22 mouse cellular contexts compared by ENCODE assay signal in the genomic region with DNA sequence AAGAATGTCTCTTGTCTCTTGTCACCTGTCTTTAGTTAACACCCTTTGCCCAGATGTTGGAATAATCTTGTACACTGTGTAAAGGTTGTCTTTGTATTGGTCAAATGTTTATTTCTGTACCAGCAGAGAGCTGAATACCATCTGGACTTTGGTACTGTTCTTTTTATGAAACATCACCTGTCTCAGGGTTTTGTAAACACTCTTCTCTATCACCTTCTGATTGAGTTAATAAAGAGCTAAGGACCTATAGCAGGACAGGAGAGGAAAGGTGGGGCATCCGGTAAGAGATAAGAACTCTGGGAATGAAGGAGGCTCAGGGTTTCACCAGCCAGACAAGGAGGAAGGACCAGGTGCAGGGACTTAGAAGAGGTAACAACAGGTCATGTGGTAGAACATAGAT. TPM values are rescaled to one million over a fixed set of nuclear protein-coding genes. Genes with fewer than 3 reads are reported as not detected.
A peak's percentile ranks its signal among the peaks of the same experiment; 100 is the strongest.
DNase-seq lines count a peak whose midpoint lies in the region; ATAC-seq and TF ChIP-seq lines count a peak whose summit lies in the region.
"Had no signal": no experiment of that assay in that cellular context is flagged by ENCODE, and none has a peak within 500 bp of the region (broad histone marks: within the 10 kb centered on the region; RNA-seq: fewer than 3 reads in every experiment).

No protein-coding gene starts in this region.

- H3K4me2 ChIP-seq in intestine, embryonic 16.5 days (ENCODE audit: low read depth, low read length), result no peak overlapping the region
- H3K4me2 ChIP-seq in stomach, embryonic 14.5 days (replicated peaks; ENCODE audit: low read depth, low read length), result no peak overlapping the region
- H3K4me2 ChIP-seq: embryonic facial prominence, embryonic 12.5 days; forebrain, embryonic 15.5 days had no signal

- TF ChIP-seq CTCF in liver, adult 2 months (IDR thresholded peaks at IDR 0.05; ENCODE audit: low read depth, low read length), result no peak

- no peaks in the 10 kb centered on the region for H3K27me3 ChIP-seq in liver, adult 2 months (ENCODE audit: control insufficient read depth, insufficient read depth, low read length)
- H3K27me3 ChIP-seq in intestine, embryonic 16.5 days (replicated peaks; ENCODE audit: control insufficient read depth, insufficient read depth, low read length), result no peaks in the 10 kb centered on the region
- H3K27me3 ChIP-seq in stomach, embryonic 14.5 days (ENCODE audit: control insufficient read depth, insufficient read depth, low read length), result no peaks in the 10 kb centered on the region
- no peaks in the 10 kb centered on the region for H3K27me3 ChIP-seq in embryonic facial prominence, embryonic 10.5 days (replicated peaks; ENCODE audit: low read depth, poor library complexity, severe bottlenecking)
- H3K27me3 ChIP-seq: embryonic facial prominence, embryonic 12.5 days; forebrain, embryonic 15.5 days had no signal

- ATAC-seq in intestine, embryonic 16.5 days, result peak; percentile 99
- ATAC-seq in stomach, embryonic 14.5 days (ENCODE audit: insufficient number of reproducible peaks, insufficient read depth, low FRiP score, low read depth), result peak; percentile 61; the same call in 1 of the 2 replicates
- ATAC-seq: CD4-positive, CD25-positive, alpha-beta regulatory T cell, adult 4 months; forebrain, embryonic 15.5 days had no signal

- H3K4me1 ChIP-seq in liver, adult 2 months (ENCODE audit: control insufficient read depth, insufficient read depth, low read length), result peaks cover 8% of the 10 kb centered on the region
- H3K4me1 ChIP-seq in intestine, embryonic 16.5 days (ENCODE audit: control insufficient read depth, insufficient read depth, low read length), result 0 out of 2 replicates have a peak, but pooled peaks cover 2% of the 10 kb centered on the region
- H3K4me1 ChIP-seq in stomach, embryonic 14.5 days (ENCODE audit: control insufficient read depth, insufficient read depth, low read length), result peaks cover 3% of the 10 kb centered on the region; the same call in 1 of the 2 replicates
- no peaks in the 10 kb centered on the region for H3K4me1 ChIP-seq in embryonic facial prominence, embryonic 10.5 days
- H3K4me1 ChIP-seq: embryonic facial prominence, embryonic 12.5 days; forebrain, embryonic 15.5 days had no signal

- H3K4me3 ChIP-seq in liver, adult 2 months (ENCODE audit: insufficient read depth, low read depth, low read length), result no peak overlapping the region
- no peak overlapping the region for H3K4me3 ChIP-seq in intestine, embryonic 16.5 days (ENCODE audit: low read length)
- H3K4me3 ChIP-seq in stomach, embryonic 14.5 days (ENCODE audit: low read depth, low read length), result no peak overlapping the region
- H3K4me3 ChIP-seq in embryonic facial prominence, embryonic 10.5 days, result no peak overlapping the region
- H3K4me3 ChIP-seq: embryonic facial prominence, embryonic 12.5 days; forebrain, embryonic 15.5 days; heart, embryonic 10.5 days had no signal

- no peaks in the 10 kb centered on the region for H3K9me3 ChIP-seq in intestine, embryonic 16.5 days (ENCODE audit: control insufficient read depth, low read length)
- no peaks in the 10 kb centered on the region for H3K9me3 ChIP-seq in stomach, embryonic 14.5 days (ENCODE audit: control insufficient read depth, low read depth, low read length)
- H3K9me3 ChIP-seq in embryonic facial prominence, embryonic 10.5 days, result no peaks in the 10 kb centered on the region
- H3K9me3 ChIP-seq: embryonic facial prominence, embryonic 12.5 days; forebrain, embryonic 15.5 days; G1E; heart, embryonic 10.5 days had no signal

- H3K9ac ChIP-seq in liver, adult 2 months (ENCODE audit: low read depth, low read length), result no peak overlapping the region
- H3K9ac ChIP-seq in intestine, embryonic 16.5 days (ENCODE audit: low read depth, low read length), result no peak overlapping the region
- no peak overlapping the region for H3K9ac ChIP-seq in stomach, embryonic 14.5 days (replicated peaks; ENCODE audit: low read depth, low read length)
- H3K9ac ChIP-seq: embryonic facial prominence, embryonic 12.5 days; forebrain, embryonic 15.5 days had no signal

- H3K27ac ChIP-seq in liver, adult 2 months (replicated peaks; ENCODE audit: insufficient read depth, low read depth, low read length), result no peak overlapping the region; the same call in 1 of the 2 replicates
- H3K27ac ChIP-seq in intestine, embryonic 16.5 days (ENCODE audit: low read length), result peak overlapping the region; percentile 90
- H3K27ac ChIP-seq in stomach, embryonic 14.5 days (ENCODE audit: low read length), result no peak overlapping the region
- H3K27ac ChIP-seq in embryonic facial prominence, embryonic 10.5 days (replicated peaks), result no peak overlapping the region
- H3K27ac ChIP-seq: embryonic facial prominence, embryonic 12.5 days; forebrain, embryonic 15.5 days; heart, embryonic 10.5 days had no signal

- no peaks in the 10 kb centered on the region for H3K79me2 ChIP-seq in liver, adult 2 months (ENCODE audit: control insufficient read depth, insufficient read depth, low read length)

- 48% methylated on average over 1 of the region's 1 CpGs for WGBS in liver, adult 2 months
- WGBS in intestine, embryonic 16.5 days, result 36% methylated on average over 1 of the region's 1 CpGs
- WGBS in stomach, embryonic 14.5 days, result 50% methylated on average over 1 of the region's 1 CpGs
- WGBS in embryonic facial prominence, embryonic 10.5 days, result 86% methylated on average over 1 of the region's 1 CpGs

- peak; percentile 83 for DNase-seq in liver, adult 2 months (ENCODE audit: extremely low read depth, low read depth, low spot score)
- DNase-seq in liver, result no peak
- peak; percentile 16 for DNase-seq in yolk sac, embryonic 10.5 days (ENCODE audit: low spot score)
- no peak for DNase-seq in embryonic facial prominence, embryonic 10.5 days (ENCODE audit: low spot score)
- DNase-seq in c-Kit-positive CD71-positive TER-119-positive erythroid progenitor cells, embryonic 14.5 days (ENCODE audit: low spot score), result no peak
- DNase-seq: adrenal gland, adult 8-10 months; adrenal gland, postnatal 36 days; B cell, adult 2 months; cerebellum, adult 11 months; cerebellum, adult 8-10 months; cerebellum, postnatal 14 days; embryo, embryonic 11 days; gastrocnemius, postnatal 10 days; heart, adult 18-20 months; heart, postnatal 10 days had no signal

- TF ChIP-seq POLR2A in liver, adult 2 months (IDR thresholded peaks at IDR 0.05; ENCODE audit: extremely low read depth, insufficient read depth, low read length), result no peak

- no peaks in the 10 kb centered on the region for H3K36me3 ChIP-seq in liver, adult 2 months (ENCODE audit: control insufficient read depth, insufficient read depth, low read length)
- no peaks in the 10 kb centered on the region for H3K36me3 ChIP-seq in intestine, embryonic 16.5 days (ENCODE audit: control insufficient read depth, insufficient read depth, low read length)
- no peaks in the 10 kb centered on the region for H3K36me3 ChIP-seq in stomach, embryonic 14.5 days (ENCODE audit: control insufficient read depth, insufficient read depth, low read length)
- H3K36me3 ChIP-seq in embryonic facial prominence, embryonic 10.5 days (replicated peaks), result no peaks in the 10 kb centered on the region
- H3K36me3 ChIP-seq: embryonic facial prominence, embryonic 12.5 days; forebrain, embryonic 15.5 days; G1E; heart, embryonic 10.5 days had no signal

RNA-seq across cellular contexts. Expression of a gene that starts 47.7 kb away (rescaled TPM):
- total RNA-seq in liver, adult 2 months (2014; rRNA removed), result 105 and 111 TPM in 2 replicates
- polyA plus RNA-seq in liver, adult 2 months (2012; rRNA removed), result 11.4 and 16.7 TPM in 2 replicates
- 331 and 345 TPM in 2 replicates for polyA plus RNA-seq in intestine, embryonic 16.5 days (2015; fragmentation: Nextera tagmentation; extraction: Ambion mirVana)
- polyA plus RNA-seq in stomach, embryonic 14.5 days (2014; fragmentation: Nextera tagmentation; extraction: Ambion mirVana), result 201 and 217 TPM in 2 replicates
- polyA plus RNA-seq in embryonic facial prominence, embryonic 10.5 days (2016; fragmentation: Nextera tagmentation; extraction: Ambion mirVana), result 402 and 404 TPM in 2 replicates

Comparison
In these comparisons a context has a peak if more than half of its experiments do, and no peak if none do; other contexts are left out.
1. DNase-seq: peak in liver, adult 2 months (single experiment) and yolk sac, embryonic 10.5 days (single experiment); none in liver (single experiment), embryonic facial prominence, embryonic 10.5 days (single experiment) and c-Kit-positive CD71-positive TER-119-positive erythroid progenitor cells, embryonic 14.5 days (single experiment).
2. RNA of a gene that starts 47.7 kb away (polyA plus RNA-seq): 402 to 404 TPM in embryonic facial prominence, embryonic 10.5 days, 331 to 345 TPM in intestine, embryonic 16.5 days and 201 to 217 TPM in stomach, embryonic 14.5 days; 11.4 to 16.7 TPM in liver, adult 2 months; every median in the first group is over 10 times any median in the second.